Mouse (Mus musculus): ENCODE measurements around the gene Man2b2. TPM values are rescaled to one million over a fixed set of nuclear protein-coding genes. Genes with fewer than 3 reads are reported as not detected.

The Man2b2 gene
- polyA plus RNA-seq, 1 experiment from 2014 or later: 21.2 TPM

Other genes with a start within 250 kb of the Man2b2 start
- 38.2 and 40.1 TPM in 2 replicates for gene Tbc1d14, start 237.4 kb downstream of the Man2b2 start, polyA plus RNA-seq (2015; fragmentation: Nextera tagmentation; extraction: Ambion mirVana)
- gene D5Ertd579e, start 134.6 kb downstream of the Man2b2 start, polyA plus RNA-seq (2015; fragmentation: Nextera tagmentation; extraction: Ambion mirVana): 16.6 and 17.9 TPM in 2 replicates
- 26.4 and 31.5 TPM in 2 replicates for gene Bloc1s4, start 82.0 kb downstream of the Man2b2 start, polyA plus RNA-seq (2015; fragmentation: Nextera tagmentation; extraction: Ambion mirVana)
- 492 and 496 TPM in 2 replicates for gene Mrfap1, start 33.9 kb downstream of the Man2b2 start, polyA plus RNA-seq (2015; fragmentation: Nextera tagmentation; extraction: Ambion mirVana)
- gene Ppp2r2c, start 37.9 kb upstream of the Man2b2 start, polyA plus RNA-seq (2015; fragmentation: Nextera tagmentation; extraction: Ambion mirVana): 0.74 and 0.83 TPM in 2 replicates
- 11.6 and 13.3 TPM in 2 replicates for gene Wfs1, start 158.6 kb upstream of the Man2b2 start, polyA plus RNA-seq (2015; fragmentation: Nextera tagmentation; extraction: Ambion mirVana)